Mouse (Mus musculus) myocyte (in vitro differentiated cells): Measurements from ENCODE around the gene Col4a2.

Source experiments
- CEBPB ChIP-seq: IDR thresholded peaks from 2 replicates; pipeline ENCODE4 v1.6.1; 2011; ENCODE audit warnings: mild to moderate bottlenecking, moderate library complexity; ENCODE audit not compliant: poor library complexity, insufficient read depth, severe bottlenecking
- E2F4 ChIP-seq: IDR thresholded peaks from one replicate; pipeline ENCODE4 v1.6.1; 2011; ENCODE audit warnings: mild to moderate bottlenecking, control low read depth, moderate library complexity; ENCODE audit not compliant: insufficient read depth
- MAX ChIP-seq: IDR thresholded peaks from one replicate; pipeline ENCODE4 v1.6.1; 2011; ENCODE audit warnings: low read depth, mild to moderate bottlenecking, control low read depth
- MYOD1 ChIP-seq, 3 experiments: IDR thresholded peaks; one replicate each; pipeline ENCODE4 v1.6.1; 2011; ENCODE audit warnings: control low read depth in 2 of 3, low read depth in 2 of 3, mild to moderate bottlenecking in 2 of 3, moderate library complexity in 1 of 3; ENCODE audit not compliant: insufficient read length in 2 of 3, control insufficient read depth in 1 of 3
- MYOG ChIP-seq, 3 experiments: IDR thresholded peaks; one replicate each; pipeline ENCODE4 v1.6.1; 2011; ENCODE audit warnings: control low read depth in 2 of 3, low read depth in 2 of 3, mild to moderate bottlenecking in 2 of 3; ENCODE audit not compliant: insufficient read length in 2 of 3, control insufficient read depth in 1 of 3, insufficient read depth in 1 of 3
- POLR2A ChIP-seq: IDR thresholded peaks from one replicate; pipeline ENCODE4 v1.6.1; 2011; ENCODE audit warnings: low read depth, mild to moderate bottlenecking, control low read depth, moderate library complexity; ENCODE audit not compliant: insufficient read length
- POLR2AphosphoS2 ChIP-seq: IDR thresholded peaks from one replicate; pipeline ENCODE4 v1.6.1; 2011; ENCODE audit warnings: low read depth, control low read depth; ENCODE audit not compliant: insufficient read length
- TCF12 ChIP-seq: IDR thresholded peaks from one replicate; pipeline ENCODE4 v1.6.1; 2011; ENCODE audit warnings: mild to moderate bottlenecking, control low read depth; ENCODE audit not compliant: poor library complexity, insufficient read depth, severe bottlenecking
- USF1 ChIP-seq: IDR thresholded peaks from one replicate; pipeline ENCODE4 v1.6.1; 2011; ENCODE audit warnings: low read depth, mild to moderate bottlenecking, control low read depth, moderate library complexity

DNA sequence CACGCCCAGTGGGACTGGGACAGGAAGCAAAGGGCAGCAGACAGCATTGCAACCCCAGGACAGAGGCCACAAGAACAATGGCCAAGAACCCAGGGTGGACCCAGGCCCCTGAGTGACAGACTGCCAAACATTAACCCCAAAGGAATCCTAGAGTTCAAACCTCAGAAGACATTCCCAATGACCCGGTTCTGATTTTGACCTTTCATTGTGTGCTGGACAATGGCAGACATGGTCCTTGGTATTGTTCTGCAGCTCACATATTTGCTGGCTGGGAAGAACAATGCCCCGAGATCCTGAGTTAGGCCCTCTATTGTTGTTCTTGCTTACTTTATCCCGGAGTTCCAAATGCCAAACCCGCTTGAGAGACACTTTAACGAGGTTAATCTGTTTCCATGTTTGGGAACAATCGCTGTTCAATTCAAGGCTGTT, 4.0 kb upstream of the Col4a2 start:
- no peak for TF ChIP-seq USF1
- TF ChIP-seq E2F4 = no peak
- no peak for TF ChIP-seq POLR2A
- TF ChIP-seq MYOD1 (IDR thresholded peaks at IDR 0.05; ENCODE audit: control insufficient read depth in 1 of 3, insufficient read length in 2 of 3, low read depth in 2 of 3) = no peak
- no peak for TF ChIP-seq TCF12
- no peak for TF ChIP-seq POLR2AphosphoS2
- TF ChIP-seq MAX = no peak
- TF ChIP-seq MYOG (IDR thresholded peaks at IDR 0.05; ENCODE audit: control insufficient read depth in 1 of 3, insufficient read depth in 1 of 3, insufficient read length in 2 of 3, low read depth in 2 of 3) = no peak
- no peak for TF ChIP-seq CEBPB
